Mouse (Mus musculus): ENCODE measurements around the gene Acot8. TPM values are rescaled to one million over a fixed set of nuclear protein-coding genes. Genes with fewer than 3 reads are reported as not detected.

Gene Acot8
- total and polyA plus RNA-seq, 3 experiments = 30.9 to 40.3 TPM; not detected in 1

DNA sequence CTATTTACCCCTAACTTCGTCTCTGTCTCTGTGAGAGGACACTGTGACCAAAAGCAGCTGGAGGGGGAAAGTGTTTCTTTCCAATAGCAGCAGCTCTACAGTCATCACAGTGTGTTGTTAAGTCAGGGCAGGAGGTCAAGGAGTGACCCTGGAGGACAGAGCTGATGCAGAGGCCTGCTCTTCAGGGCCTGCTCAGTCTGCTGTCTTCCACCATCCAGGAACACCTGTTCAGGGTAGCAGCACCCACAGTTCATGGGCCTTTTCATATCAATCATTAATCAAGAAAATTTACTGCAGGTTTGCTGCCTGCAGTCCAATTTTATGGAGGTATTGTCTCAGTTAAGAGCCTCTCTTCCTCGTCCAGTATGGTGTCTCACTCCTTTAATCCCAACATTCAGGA, 8.9 kb upstream of the Acot8 start:
- Histone ChIP-seq H3K36me3 (ENCODE audit: control insufficient read depth in 1 of 2, insufficient read depth in 2 of 2, low read length in 2 of 2) (peaks cover 0 to 7% of the 10 kb centered on the region in 2 experiments; a peak in 2 of 4 replicates), H3K9ac (ENCODE audit: control insufficient read depth, low read depth, low read length, poor library complexity, severe bottlenecking) (no peak overlapping the region), H3K27me3 (ENCODE audit: control insufficient read depth in 1 of 2, insufficient read depth in 2 of 2, low read length in 2 of 2) (no peaks in the 10 kb centered on the region), H3K79me2 (ENCODE audit: control insufficient read depth, insufficient read depth, low read length, poor library complexity) (no peaks in the 10 kb centered on the region), H3K4me3 (ENCODE audit: control insufficient read depth in 1 of 2, insufficient read depth in 1 of 2, low read depth in 2 of 2, low read length in 2 of 2) (no peak overlapping the region), H3K4me1 (ENCODE audit: control insufficient read depth in 1 of 2, insufficient read depth in 2 of 2, low read length in 2 of 2) (peaks cover 6 to 10% of the 10 kb centered on the region in 2 experiments), H3K9me3 (replicated peaks; ENCODE audit: insufficient read depth, low read length) (no peaks in the 10 kb centered on the region), H3K27ac (ENCODE audit: control insufficient read depth, low read depth, low read length) (no peak overlapping the region)
- no peak for TF ChIP-seq MYC (IDR thresholded peaks at IDR 0.05; ENCODE audit: low read depth, low read length)
- no peak for TF ChIP-seq JUND (IDR thresholded peaks at IDR 0.05; ENCODE audit: low read depth, low read length)
- no peak for TF ChIP-seq GABPA (IDR thresholded peaks at IDR 0.05; ENCODE audit: low read depth, low read length)
- no peak for DNase-seq (ENCODE audit: low read depth, low spot score)

- Histone ChIP-seq H3K9ac (ENCODE audit: control insufficient read depth, low read depth, low read length, poor library complexity, severe bottlenecking) (no peak overlapping the region), H3K27ac (ENCODE audit: control insufficient read depth, low read depth, low read length) (no peak overlapping the region), H3K9me3 (replicated peaks; ENCODE audit: insufficient read depth, low read length) (no peaks in the 10 kb centered on the region), H3K27me3 (ENCODE audit: control insufficient read depth in 1 of 2, insufficient read depth in 2 of 2, low read length in 2 of 2) (no peaks in the 10 kb centered on the region), H3K4me3 (ENCODE audit: control insufficient read depth in 1 of 2, insufficient read depth in 1 of 2, low read depth in 2 of 2, low read length in 2 of 2) (no peak overlapping the region), H3K4me1 (ENCODE audit: control insufficient read depth in 1 of 2, insufficient read depth in 2 of 2, low read length in 2 of 2) (peaks cover 7 to 17% of the 10 kb centered on the region in 2 experiments; a peak in 3 of 4 replicates), H3K79me2 (ENCODE audit: control insufficient read depth, insufficient read depth, low read length, poor library complexity) (peaks cover 30% of the 10 kb centered on the region), H3K36me3 (ENCODE audit: control insufficient read depth in 1 of 2, insufficient read depth in 2 of 2, low read length in 2 of 2) (peaks cover 0 to 18% of the 10 kb centered on the region in 2 experiments; a peak in 2 of 4 replicates)
- no peak for TF ChIP-seq MEF2A (IDR thresholded peaks at IDR 0.05; ENCODE audit: extremely low read depth, insufficient replicate concordance, low read depth, low read length, poor library complexity, severe bottlenecking)
- DNase-seq (ENCODE audit: low read depth, low spot score) = no peak
Observed at GRCm38 (mm10) chr2:164806614-164807013, 1.9 kb upstream of the Acot8 start.

DNA sequence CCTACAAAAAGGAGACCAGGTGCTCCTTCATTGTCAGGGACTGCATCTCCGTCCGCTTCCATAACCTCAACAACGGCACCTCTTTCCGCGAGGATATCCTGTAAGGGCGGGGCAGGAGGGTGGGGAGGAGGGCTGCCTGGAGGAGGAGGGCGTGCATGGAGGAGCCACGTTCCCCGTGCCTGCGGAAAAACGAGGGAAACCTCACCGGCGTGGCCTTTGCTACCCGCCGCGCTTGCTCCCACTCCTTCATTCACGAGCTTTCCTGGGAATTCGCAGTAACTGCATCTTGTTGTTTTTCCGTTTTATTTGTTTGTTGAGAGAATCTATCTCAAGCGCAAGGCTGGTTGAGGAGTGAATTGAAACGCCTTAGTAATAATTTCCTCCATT, 643 bp upstream of the Acot8 start:
- H3K27me3 ChIP-seq (ENCODE audit: control insufficient read depth in 1 of 2, insufficient read depth in 2 of 2, low read length in 2 of 2) = no peaks in the 10 kb centered on the region
- peaks cover 30% of the 10 kb centered on the region for H3K79me2 ChIP-seq (ENCODE audit: control insufficient read depth, insufficient read depth, low read length, poor library complexity)
- no peaks in the 10 kb centered on the region for H3K9me3 ChIP-seq (replicated peaks; ENCODE audit: insufficient read depth, low read length)
- TF ChIP-seq MAFK (IDR thresholded peaks at IDR 0.05; ENCODE audit: borderline replicate concordance, low read depth, low read length) (no peak), ZNF384 (IDR thresholded peaks at IDR 0.05; ENCODE audit: low read depth, low read length) (no peak), MXI1 (IDR thresholded peaks at IDR 0.05; ENCODE audit: low read depth, low read length) (peak; percentile 56), SIN3A (IDR thresholded peaks at IDR 0.05; ENCODE audit: low read length) (no peak), MAZ (IDR thresholded peaks at IDR 0.05; ENCODE audit: low read depth, low read length) (peak; percentile 92), TCF12 (IDR thresholded peaks at IDR 0.05; ENCODE audit: low read depth, low read length) (no peak), ZKSCAN1 (IDR thresholded peaks at IDR 0.05; ENCODE audit: low read depth, low read length) (peak; percentile 69), CHD2 (IDR thresholded peaks at IDR 0.05; ENCODE audit: low read length) (no peak), BHLHE40 (IDR thresholded peaks at IDR 0.05; ENCODE audit: borderline replicate concordance, low read depth, low read length) (no peak), POLR2A (IDR thresholded peaks at IDR 0.05; ENCODE audit: control insufficient read depth in 1 of 2, insufficient read depth in 1 of 2, low read depth in 1 of 2, low read length in 2 of 2, poor library complexity in 1 of 2) (peak in 1 of 2 experiments; percentile 43; a peak in 1 of 4 replicates), MYC (IDR thresholded peaks at IDR 0.05; ENCODE audit: low read depth, low read length) (peak; percentile 73), MAX (IDR thresholded peaks at IDR 0.05; ENCODE audit: low read length) (peak; percentile 65; the same call in 1 of the 2 replicates)
- H3K4me3 ChIP-seq (ENCODE audit: control insufficient read depth in 1 of 2, insufficient read depth in 1 of 2, low read depth in 2 of 2, low read length in 2 of 2) = peak overlapping the region; percentile 69 to 90
- H3K36me3 ChIP-seq (ENCODE audit: control insufficient read depth in 1 of 2, insufficient read depth in 2 of 2, low read length in 2 of 2) = peaks cover 0 to 18% of the 10 kb centered on the region in 2 experiments; a peak in 3 of 4 replicates
- H3K4me1 ChIP-seq (ENCODE audit: control insufficient read depth in 1 of 2, insufficient read depth in 2 of 2, low read length in 2 of 2) = peaks cover 7 to 17% of the 10 kb centered on the region in 2 experiments; a peak in 3 of 4 replicates
- peak overlapping the region; percentile 97 for H3K27ac ChIP-seq (ENCODE audit: control insufficient read depth, low read depth, low read length)
- DNase-seq (ENCODE audit: low read depth, low spot score) = no peak
- H3K9ac ChIP-seq (ENCODE audit: control insufficient read depth, low read depth, low read length, poor library complexity, severe bottlenecking) = peak overlapping the region; percentile 90

Measured in MEL (cell line).